Mouse (Mus musculus) gastrocnemius, adult 2 months (tissue): ENCODE results near the gene Zfp131. TPM values are rescaled to one million over a fixed set of nuclear protein-coding genes. Genes with fewer than 3 reads are reported as not detected.
"Not testable (repeated sequence)": the region's sequence is repeated elsewhere in the genome, so short reads cannot be mapped to it uniquely, and the experiment has no call there.

Source experiments
- DNase-seq: peaks from one replicate; pipeline ENCODE4 v3.0.0; 2022
- H3K27ac ChIP-seq: fragments of 200-600 bp; 2 replicates; pipeline ENCODE4 v1.8.1; 2022; ENCODE audit warnings: mild to moderate bottlenecking
- H3K4me3 ChIP-seq: fragments of 200-600 bp; 2 replicates; pipeline ENCODE4 v1.8.1; 2022; ENCODE audit warnings: mild to moderate bottlenecking, moderate library complexity
- CTCF ChIP-seq: fragments of 200-600 bp; IDR thresholded peaks from 2 replicates; pipeline ENCODE4 v1.8.1; 2022; ENCODE audit warnings: antibody characterized with exemption, mild to moderate bottlenecking, moderate library complexity
- intact Hi-C: fragments of 180-260 bp; cut with DNase I; formaldehyde crosslinking; loops from one replicate; pipeline ENCODE4 v1.15.1; 2025
- long read RNA-seq, 2 experiments: library from polyadenylated mRNA; stranded (forward); transcript quantifications; one replicate each; pipeline ENCODE4 v2.0.0; 2021
- total RNA-seq, 2 experiments: library from RNA; stranded (reverse); gene quantifications; 2 replicates each; pipeline ENCODE4 v1.2.3; 2021

The Zfp131 gene
- total RNA-seq, result 10 to 100 TPM; 22.2 to 24.1 TPM
- long read RNA-seq, experiment 1, partial matches to known transcripts, result 14 of 28 reads
- long read RNA-seq, experiment 1, other reads (novel, unspliced or antisense), result 7 of 28 reads
- long read RNA-seq, experiment 2, partial matches to known transcripts, result 6 of 12 reads
- long read RNA-seq, experiment 2, other reads (novel, unspliced or antisense), result 5 of 12 reads

DNA sequence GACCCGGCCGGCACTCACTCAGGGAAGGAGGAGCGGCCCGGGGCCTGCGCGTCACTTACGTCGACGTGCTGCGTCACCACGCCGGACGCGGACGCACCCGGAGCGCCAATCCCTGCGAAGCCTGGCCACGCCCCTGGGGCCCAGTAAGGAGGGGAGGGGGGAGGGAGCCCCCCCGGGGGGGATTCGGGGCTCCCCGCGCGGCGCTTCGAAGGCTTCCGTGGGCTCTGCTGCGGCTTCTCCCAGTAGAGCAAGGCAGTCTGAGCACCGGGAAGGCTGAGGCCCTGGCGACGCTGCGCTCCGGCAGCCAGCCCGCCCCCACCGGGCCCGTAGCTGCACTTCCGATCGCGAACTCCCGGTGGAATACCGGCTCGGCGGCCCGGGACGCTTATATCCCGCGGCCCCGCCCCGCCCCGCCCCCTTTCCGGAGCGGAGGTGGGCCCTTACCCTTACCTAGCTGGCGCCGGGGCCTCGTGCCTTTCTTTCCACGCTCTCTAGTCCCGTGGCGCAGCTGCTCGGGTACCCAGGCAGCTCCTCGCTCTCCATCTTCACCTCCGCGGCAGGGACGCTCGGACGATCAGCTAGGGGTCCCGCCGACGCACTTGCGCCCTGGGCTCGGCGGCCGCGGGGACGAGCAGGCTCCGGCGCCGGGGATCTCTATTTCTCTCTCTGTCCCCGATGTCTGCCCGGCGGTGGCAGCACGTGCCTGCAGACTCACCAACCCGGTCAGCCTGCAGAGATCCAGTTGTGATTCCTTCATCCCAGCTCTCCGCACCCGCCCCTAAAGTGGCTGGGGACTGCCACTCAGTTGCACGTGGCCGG, at the start of gene Zfp131:
Zfp131 (minus strand) TSS at position 129 of the 819 bp plus-strand sequence.
- TF ChIP-seq CTCF, result no peak
- H3K27ac ChIP-seq, result peak within 1 kb of the TSS; percentile 99
- peak; percentile 98 for DNase-seq
- intact Hi-C loops, result loop anchor here (2.0 to 5.0 kb wide), 2 partner anchors 34 to 100 kb away; partner anchors contain the start of genes Hmgcs1 and Nim1k
- peak within 1 kb of the TSS; percentile 96 for H3K4me3 ChIP-seq

- H3K27ac ChIP-seq, intact Hi-C loops: not testable (repeated sequence)
These were observed 49.3 kb upstream of the Zfp131 start for GRCm38 (mm10) chr13:119839982-119840381.

GRCm38 (mm10) chr13:119837719-119838337, 47.1 kb upstream of the Zfp131 start:
- H3K27ac ChIP-seq, intact Hi-C loops: not testable (repeated sequence)
- TF ChIP-seq CTCF, result peak; percentile 43
- H3K4me3 ChIP-seq, result peak overlapping the region; percentile 34; the same call in 1 of the 2 replicates
- DNase-seq, result peak; percentile 40

More at GRCm38 (mm10) chr13:119839982-119840381, 49.3 kb upstream of the Zfp131 start:
- not testable (repeated sequence) for DNase-seq, H3K4me3 ChIP-seq

- intact Hi-C loops, H3K27ac ChIP-seq: not testable (repeated sequence)
- TF ChIP-seq CTCF, result peak; percentile 37
- peak overlapping the region; percentile 64 for H3K4me3 ChIP-seq
- peak; percentile 19 for DNase-seq
These were observed 45.7 kb upstream of the Zfp131 start for GRCm38 (mm10) chr13:119836324-119836811.

DNA sequence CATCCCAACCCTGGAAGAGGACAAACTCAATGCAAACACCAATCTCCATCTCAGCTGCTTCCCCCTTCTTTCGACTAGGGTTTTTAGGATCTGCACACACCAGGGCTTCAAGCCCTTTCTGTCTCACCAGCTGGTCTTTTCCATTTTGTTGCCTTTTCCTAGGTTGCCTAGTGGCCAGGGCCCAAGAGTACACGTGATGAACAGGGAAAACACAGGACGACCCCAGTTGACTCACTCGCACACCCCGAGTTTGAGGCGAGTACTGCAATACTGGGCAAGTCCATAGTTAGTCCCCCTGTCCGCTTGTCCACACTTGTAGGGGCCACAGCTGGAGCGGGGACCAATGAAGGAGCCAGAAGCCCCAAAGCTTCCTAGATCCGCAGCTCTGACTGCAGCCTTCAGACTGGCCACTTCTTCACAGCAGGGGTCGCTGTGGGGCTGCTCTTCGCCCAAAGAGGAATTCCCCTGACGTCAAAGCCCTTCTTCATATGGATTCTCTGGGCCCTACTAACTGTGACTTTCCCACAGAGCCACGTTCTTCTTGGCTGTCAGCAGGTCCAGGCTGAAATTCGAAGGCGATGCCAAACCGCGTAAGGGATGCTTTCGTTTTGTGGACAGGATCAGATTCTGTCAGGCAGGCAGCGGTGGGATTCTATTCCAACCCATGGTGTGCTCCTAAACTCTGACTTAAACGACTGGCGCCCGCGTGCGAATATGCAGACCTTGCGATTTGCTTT, 44.8 kb upstream of the Zfp131 start, which contains the start of gene D13Ertd608e:
D13Ertd608e (plus strand) TSS at position 687 of the 737 bp plus-strand sequence.
- TF ChIP-seq CTCF, result peak; percentile 61
- H3K27ac ChIP-seq, intact Hi-C loops: not testable (repeated sequence)
- peak; percentile 40 for DNase-seq
- H3K4me3 ChIP-seq, result peak within 1 kb of the TSS; percentile 64

DNA sequence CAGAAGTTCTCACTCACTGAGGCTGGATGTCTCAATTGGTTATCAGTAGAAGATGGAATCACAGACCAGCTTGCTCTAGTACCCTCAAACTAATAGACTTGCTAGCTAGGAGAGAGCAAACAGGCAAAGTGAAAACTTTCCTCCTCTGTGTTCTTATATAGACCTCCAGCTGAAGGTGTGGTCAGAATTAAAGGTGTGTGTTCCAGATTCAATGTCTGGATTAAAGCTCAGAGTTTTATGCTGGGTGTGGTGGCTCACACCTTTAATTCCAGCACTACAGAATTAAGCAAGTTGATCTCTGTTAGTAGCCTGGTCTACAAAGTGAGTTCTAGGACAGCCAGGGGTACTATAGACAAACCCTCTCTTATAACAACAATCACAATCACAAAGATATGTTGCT, 39.4 kb upstream of the Zfp131 start, which contains the start of gene AF067063:
AF067063 (minus strand) TSS at position 101 of the 400 bp plus-strand sequence.
- intact Hi-C loops, result not testable (repeated sequence)

GRCm38 (mm10) chr13:119817579-119818206, 27.0 kb upstream of the Zfp131 start:
- Histone ChIP-seq H3K4me3 (no peak overlapping the region), H3K27ac (no peak overlapping the region)
- intact Hi-C loops, result no loop called here
- TF ChIP-seq CTCF, result no peak
- DNase-seq, result no peak

More for the DNA sequence above, 39.4 kb upstream of the Zfp131 start, which contains the start of gene AF067063:
- DNase-seq, H3K27ac ChIP-seq, H3K4me3 ChIP-seq: not testable (repeated sequence)

- Histone ChIP-seq H3K4me3 (no peak overlapping the region), H3K27ac (no peak overlapping the region)
- DNase-seq, result no peak
- intact Hi-C loops, result no loop called here
- TF ChIP-seq CTCF, result no peak
These were observed 26.1 kb upstream of the Zfp131 start for GRCm38 (mm10) chr13:119816798-119817197.

DNA sequence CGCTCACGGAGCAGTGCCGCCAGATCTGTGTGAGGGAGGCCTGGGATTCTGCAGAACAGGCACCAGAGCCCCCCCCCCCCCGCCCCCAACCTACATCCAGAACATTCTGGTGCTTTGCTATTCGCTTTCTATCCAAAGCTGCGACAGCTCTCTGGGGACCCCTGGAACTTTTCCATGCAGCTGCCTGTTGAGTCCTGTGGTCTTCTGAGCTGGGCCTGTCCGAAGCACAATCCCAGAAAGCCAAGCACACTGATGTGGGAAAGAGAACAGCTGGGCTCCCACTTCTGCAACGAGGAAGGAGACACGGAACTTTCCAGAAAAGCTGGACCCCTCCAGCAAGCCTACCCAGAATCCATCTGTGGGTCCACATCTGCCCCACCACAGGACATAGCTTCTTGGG, 19.3 kb upstream of the Zfp131 start:
- no peak for TF ChIP-seq CTCF
- Histone ChIP-seq H3K4me3 (no peak overlapping the region), H3K27ac (no peak overlapping the region; the same call in 1 of the 2 replicates)
- peak; percentile 48 for DNase-seq
- intact Hi-C loops, result no loop called here

DNA sequence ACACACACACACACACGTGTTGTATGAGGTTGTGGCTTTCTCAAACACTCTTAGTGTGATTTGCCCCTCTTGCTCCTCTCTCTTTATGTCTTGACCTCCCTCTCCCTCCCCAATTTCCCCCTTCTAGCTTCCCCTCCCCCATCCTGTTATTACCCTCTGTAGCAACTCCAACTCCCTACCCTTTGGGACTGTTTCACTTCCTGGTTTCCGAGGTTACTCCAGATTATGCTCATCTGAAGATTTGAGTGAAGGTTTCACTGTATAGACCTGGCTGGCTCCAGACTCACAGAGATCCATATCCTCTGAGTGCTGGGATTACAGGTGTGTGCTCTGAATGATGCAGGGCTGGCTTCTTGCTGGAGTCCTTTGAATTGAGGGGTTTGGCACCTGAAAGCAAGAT, 18.2 kb upstream of the Zfp131 start:
- no peak for DNase-seq
- TF ChIP-seq CTCF, result no peak

DNA sequence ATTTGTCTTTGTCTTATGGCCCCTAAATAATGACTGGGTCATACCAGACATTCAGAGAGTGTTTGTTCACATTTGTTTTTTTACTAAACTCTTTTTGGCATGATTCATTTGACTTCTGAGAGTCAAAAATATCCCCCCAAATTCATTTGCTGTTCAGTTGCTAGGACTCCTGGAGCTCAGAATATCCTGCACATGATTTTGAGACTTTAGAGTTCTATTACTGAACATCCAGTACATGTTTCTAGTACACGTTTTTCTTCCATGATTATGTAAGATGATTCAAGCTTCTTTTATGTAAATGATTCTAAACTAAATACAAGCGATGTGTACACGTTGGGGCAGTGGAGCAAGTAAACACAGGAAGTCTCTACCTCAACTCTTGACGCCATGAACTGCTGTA, 7.0 kb upstream of the Zfp131 start:
- Histone ChIP-seq H3K27ac (no peak overlapping the region), H3K4me3 (no peak overlapping the region)
- no peak for DNase-seq
- TF ChIP-seq CTCF, result no peak
- intact Hi-C loops, result no loop called here

More for the DNA sequence above, 18.2 kb upstream of the Zfp131 start:
- Histone ChIP-seq H3K4me3 (no peak overlapping the region), H3K27ac (no peak overlapping the region)
- intact Hi-C loops, result no loop called here
